Mouse (Mus musculus) brain, embryonic 14.5 days (tissue): ENCODE results near the gene Hba-x.

Experiments
- CTCF ChIP-seq: fragments of 200-500 bp; IDR thresholded peaks from 2 replicates; pipeline ENCODE4 v1.5.1; 2012; ENCODE audit warnings: inconsistent platforms, mild to moderate bottlenecking, moderate library complexity, borderline replicate concordance; ENCODE audit not compliant: insufficient read depth, insufficient read length; ENCODE audit errors: extremely low read depth
- POLR2A ChIP-seq: fragments of 200-500 bp; IDR thresholded peaks from 2 replicates; pipeline ENCODE4 v1.6.1; 2012; ENCODE audit warnings: mild to moderate bottlenecking, inconsistent platforms, borderline replicate concordance; ENCODE audit not compliant: poor library complexity, insufficient read depth, insufficient read length, severe bottlenecking; ENCODE audit errors: extremely low read depth

GRCm38 (mm10) chr11:32227041-32227440 is 49.2 kb upstream of the Hba-x start:
- TF ChIP-seq POLR2A = no peak
- no peak for TF ChIP-seq CTCF
